Mouse (Mus musculus): ENCODE data around the gene Chchd1. TPM values are rescaled to one million over a fixed set of nuclear protein-coding genes. Genes with fewer than 3 reads are reported as not detected.

Chchd1 gene
- total and polyA plus RNA-seq, 3 experiments: 157 to 402 (median 184) TPM

- Histone ChIP-seq H3K9me3 (replicated peaks; ENCODE audit: low read length) (no peaks in the 10 kb centered on the region), H3K4me1 (ENCODE audit: control insufficient read depth in 1 of 2, insufficient read depth in 2 of 2) (peaks cover 4 to 11% of the 10 kb centered on the region in 2 experiments; a peak in 3 of 4 replicates), H3K9ac (ENCODE audit: insufficient read depth, low read depth) (no peak within 1 kb of the TSS), H3K27ac (ENCODE audit: insufficient read depth, low read depth) (no peak within 1 kb of the TSS), H3K79me2 (replicated peaks; ENCODE audit: control insufficient read depth, extremely low read depth, insufficient read depth, poor library complexity, severe bottlenecking) (no peaks in the 10 kb centered on the region), H3K4me2 (ENCODE audit: insufficient read depth, low read depth, poor library complexity, severe bottlenecking) (no peak within 1 kb of the TSS), H3K4me3 (replicated peaks in 1 of 3; ENCODE audit: low read depth in 2 of 3, low read length in 2 of 3, poor library complexity in 1 of 3) (no peak within 1 kb of the TSS), H3K27me3 (replicated peaks) (peaks cover 11% of the 10 kb centered on the region), H3K36me3 (replicated peaks in 1 of 2; ENCODE audit: control insufficient read depth in 1 of 2, insufficient read depth in 1 of 2, low read length in 1 of 2) (peaks cover 2 to 6% of the 10 kb centered on the region in 2 experiments)
- no peak for TF ChIP-seq USF2 (conservative IDR thresholded peaks at IDR 0.05; ENCODE audit: low read depth, low read length)
- no peak for TF ChIP-seq JUN (IDR thresholded peaks at IDR 0.05; ENCODE audit: insufficient read depth, low read depth, low read length)
- no peak for TF ChIP-seq RAD21 (IDR thresholded peaks at IDR 0.05; ENCODE audit: low read depth, low read length)
- no peak for TF ChIP-seq SIN3A (IDR thresholded peaks at IDR 0.05; ENCODE audit: low read length)
- no peak for TF ChIP-seq E2F4 (IDR thresholded peaks at IDR 0.05; ENCODE audit: insufficient replicate concordance, low read depth, low read length)
- no peak for TF ChIP-seq IRF4 (IDR thresholded peaks at IDR 0.05; ENCODE audit: low read depth, low read length)
- no peak for TF ChIP-seq GABPA (IDR thresholded peaks at IDR 0.05; ENCODE audit: insufficient replicate concordance, low read depth, low read length)
- TF ChIP-seq MAX (IDR thresholded peaks at IDR 0.05; ENCODE audit: low read length): no peak
- TF ChIP-seq MEF2A (IDR thresholded peaks at IDR 0.05; ENCODE audit: borderline replicate concordance, low read depth, low read length): no peak
- no peak for TF ChIP-seq CHD1 (IDR thresholded peaks at IDR 0.05; ENCODE audit: low read depth, low read length)
- TF ChIP-seq CHD2 (IDR thresholded peaks at IDR 0.05; ENCODE audit: low read length): no peak
- TF ChIP-seq MYC (IDR thresholded peaks at IDR 0.05; ENCODE audit: low read depth, low read length): no peak
- TF ChIP-seq POLR2A (IDR thresholded peaks at IDR 0.05; ENCODE audit: low read depth, low read length): no peak
- no peak for TF ChIP-seq MAFK (IDR thresholded peaks at IDR 0.05; ENCODE audit: insufficient replicate concordance, low read length)
- TF ChIP-seq SMC3 (IDR thresholded peaks at IDR 0.05; ENCODE audit: low read depth, low read length): no peak
- no peak for TF ChIP-seq KAT2A (IDR thresholded peaks at IDR 0.05; ENCODE audit: insufficient replicate concordance, low read length)
- no peak for TF ChIP-seq MAZ (IDR thresholded peaks at IDR 0.05; ENCODE audit: low read depth, low read length)
- no peak for TF ChIP-seq JUND (conservative IDR thresholded peaks at IDR 0.05; ENCODE audit: low read depth, low read length)
- TF ChIP-seq POLR2AphosphoS2 (IDR thresholded peaks at IDR 0.05; ENCODE audit: low read depth, low read length): no peak
- TF ChIP-seq CTCF (conservative IDR thresholded peaks at IDR 0.05 in 1 of 2, IDR thresholded peaks at IDR 0.05 in 1 of 2; ENCODE audit: low read depth in 2 of 2, low read length in 2 of 2): no peak
- no peak for DNase-seq (ENCODE audit: extremely low read depth)
- in situ Hi-C loops (cut with MboI; ENCODE audit: low pct_ligation_motif_present, low pct_unique_long_range_greater_than_20kb, low sequenced_read_pairs) (no loop called here), dilution Hi-C loops (cut with MboI; ENCODE audit: extremely low pct_ligation_motif_present, extremely low pct_unique_long_range_greater_than_20kb, low sequenced_read_pairs) (no loop called here)
These were observed 34.5 kb upstream of the Chchd1 start, which contains the start of gene Synpo2l for GRCm38 (mm10) chr14:20668154-20668810. TSS of gene Synpo2l (minus strand) at chr14:20668354.

GRCm38 (mm10) chr14:20672990-20673389 lies 29.8 kb upstream of the Chchd1 start:
- Histone ChIP-seq H3K4me2 (ENCODE audit: insufficient read depth, low read depth, poor library complexity, severe bottlenecking) (no peak overlapping the region), H3K4me1 (ENCODE audit: control insufficient read depth in 1 of 2, insufficient read depth in 2 of 2) (peaks cover 0 to 9% of the 10 kb centered on the region in 2 experiments; a peak in 2 of 4 replicates), H3K79me2 (replicated peaks; ENCODE audit: control insufficient read depth, extremely low read depth, insufficient read depth, poor library complexity, severe bottlenecking) (peaks cover 30% of the 10 kb centered on the region), H3K27me3 (replicated peaks) (no peaks in the 10 kb centered on the region), H3K36me3 (replicated peaks in 1 of 2; ENCODE audit: control insufficient read depth in 1 of 2, insufficient read depth in 1 of 2, low read length in 1 of 2) (peaks cover 23 to 32% of the 10 kb centered on the region in 2 experiments), H3K9ac (ENCODE audit: insufficient read depth, low read depth) (no peak overlapping the region; the same call in 1 of the 2 replicates), H3K9me3 (replicated peaks; ENCODE audit: low read length) (peaks cover 9% of the 10 kb centered on the region), H3K4me3 (replicated peaks in 1 of 3; ENCODE audit: low read depth in 2 of 3, low read length in 2 of 3, poor library complexity in 1 of 3) (peak overlapping the region in 1 of 3 experiments; percentile 62), H3K27ac (ENCODE audit: insufficient read depth, low read depth) (no peak overlapping the region)
- TF ChIP-seq RAD21 (IDR thresholded peaks at IDR 0.05; ENCODE audit: low read depth, low read length) (peak; percentile 48), TCF12 (IDR thresholded peaks at IDR 0.05; ENCODE audit: low read depth, low read length) (no peak), MAX (IDR thresholded peaks at IDR 0.05; ENCODE audit: low read length) (no peak), SMC3 (IDR thresholded peaks at IDR 0.05; ENCODE audit: low read depth, low read length) (peak; percentile 21; the same call in 1 of the 2 replicates), JUND (conservative IDR thresholded peaks at IDR 0.05; ENCODE audit: low read depth, low read length) (no peak), USF2 (conservative IDR thresholded peaks at IDR 0.05; ENCODE audit: low read depth, low read length) (no peak), CTCF (conservative IDR thresholded peaks at IDR 0.05 in 1 of 2, IDR thresholded peaks at IDR 0.05 in 1 of 2; ENCODE audit: low read depth in 2 of 2, low read length in 2 of 2) (peak; percentile 58 to 65; a peak in 3 of 4 replicates), ZC3H11A (IDR thresholded peaks at IDR 0.05; ENCODE audit: low read depth, low read length) (no peak), MAZ (IDR thresholded peaks at IDR 0.05; ENCODE audit: low read depth, low read length) (no peak), ZNF384 (IDR thresholded peaks at IDR 0.05; ENCODE audit: low read depth, low read length) (no peak)
- in situ Hi-C loops (cut with MboI; ENCODE audit: low pct_ligation_motif_present, low pct_unique_long_range_greater_than_20kb, low sequenced_read_pairs) (loop anchor here (10.0 kb wide), 1 partner anchor 278 kb away; the partner anchor contains the start of gene Mrps16), dilution Hi-C loops (cut with MboI; ENCODE audit: extremely low pct_ligation_motif_present, extremely low pct_unique_long_range_greater_than_20kb, low sequenced_read_pairs) (no loop called here)
- peak; percentile 77 for DNase-seq (ENCODE audit: extremely low read depth)
